Mouse (Mus musculus) cerebellum, adult 9-11 months (tissue): ENCODE measurements around the gene Ptk6.

Source experiments
- DNase-seq: peaks from one replicate; pipeline ENCODE4 v3.0.0; 2022

Ptk6 gene

DNA sequence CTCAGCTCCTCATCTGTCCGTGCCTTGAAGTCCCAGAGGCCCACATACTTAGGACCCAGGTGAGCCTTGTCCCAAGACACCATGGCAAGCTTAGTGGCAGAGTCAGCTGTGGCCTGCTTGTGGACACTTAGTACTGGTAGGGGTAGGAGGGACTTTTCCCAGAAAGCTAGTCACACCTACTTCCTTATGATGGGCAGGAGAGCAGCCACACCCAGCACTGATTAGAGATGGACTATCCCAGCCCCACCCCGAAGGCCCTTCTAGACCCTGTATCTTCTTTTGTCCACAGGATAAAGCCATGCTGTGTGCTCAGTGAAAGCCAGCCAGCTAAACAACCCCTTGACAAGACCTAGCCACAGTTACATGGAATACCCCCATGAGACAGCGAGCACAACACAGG lies at the start of gene Ptk6:
TSS of gene Ptk6 (minus strand) at position 368 of the 400 bp plus-strand sequence.
- no peak for DNase-seq

DNA sequence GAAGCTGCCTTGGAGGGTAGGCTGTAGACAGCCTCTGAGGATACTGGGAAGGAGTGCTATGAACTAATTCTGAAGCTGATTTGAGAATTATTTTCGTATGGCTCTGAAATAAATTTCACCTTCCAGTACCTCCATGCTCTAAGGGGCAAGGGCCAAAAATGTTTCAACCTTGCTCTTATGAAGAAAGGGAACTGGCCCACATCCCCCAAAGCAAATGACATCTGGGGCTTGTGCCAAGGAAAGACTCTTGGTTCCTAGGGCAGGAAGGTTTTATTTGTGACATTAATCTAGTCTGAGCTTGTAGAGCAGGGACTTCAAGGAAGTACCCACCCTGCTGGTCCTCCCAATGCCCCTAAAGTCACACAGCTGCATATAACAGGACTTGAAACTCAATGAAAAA lies 49.3 kb upstream of the Ptk6 start:
- DNase-seq = no peak

DNA sequence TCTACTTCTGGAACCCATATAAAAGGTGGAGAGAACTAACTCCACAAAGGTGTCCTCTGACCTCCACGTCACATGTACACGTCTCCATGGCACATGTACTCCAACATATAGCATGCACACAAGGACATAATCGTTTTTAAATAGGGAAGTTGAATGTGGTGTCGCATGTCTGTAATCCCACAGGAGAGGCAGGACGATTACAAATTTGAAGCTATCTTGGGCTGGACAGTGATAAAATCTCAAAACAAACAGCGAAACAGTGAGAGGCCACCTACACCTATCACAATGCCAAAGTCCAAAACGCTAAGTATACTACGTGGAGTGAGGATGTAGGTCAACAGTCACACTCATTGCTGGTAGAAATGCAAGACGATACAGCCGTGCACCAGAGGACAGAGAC lies 46.6 kb upstream of the Ptk6 start:
- DNase-seq = no peak

DNA sequence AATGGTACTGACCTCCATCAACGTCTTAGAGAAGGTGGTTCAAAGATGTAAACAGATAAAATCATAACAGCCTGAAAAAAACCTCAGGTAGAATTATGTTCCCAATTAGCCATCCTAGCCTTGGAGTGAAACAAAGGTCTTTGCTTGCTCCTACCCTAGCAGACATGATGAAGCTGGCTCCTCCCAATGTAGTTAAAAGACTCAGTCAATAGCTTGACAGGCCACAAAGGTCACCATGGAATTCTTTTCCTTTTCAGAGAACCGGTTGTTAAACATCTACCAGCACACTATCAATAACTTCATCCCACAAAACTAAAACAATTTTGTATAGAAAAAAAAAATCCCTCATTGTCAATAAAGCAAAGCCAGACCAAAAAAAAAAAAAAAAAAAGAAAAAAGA lies 42.4 kb upstream of the Ptk6 start:
- DNase-seq = no peak

DNA sequence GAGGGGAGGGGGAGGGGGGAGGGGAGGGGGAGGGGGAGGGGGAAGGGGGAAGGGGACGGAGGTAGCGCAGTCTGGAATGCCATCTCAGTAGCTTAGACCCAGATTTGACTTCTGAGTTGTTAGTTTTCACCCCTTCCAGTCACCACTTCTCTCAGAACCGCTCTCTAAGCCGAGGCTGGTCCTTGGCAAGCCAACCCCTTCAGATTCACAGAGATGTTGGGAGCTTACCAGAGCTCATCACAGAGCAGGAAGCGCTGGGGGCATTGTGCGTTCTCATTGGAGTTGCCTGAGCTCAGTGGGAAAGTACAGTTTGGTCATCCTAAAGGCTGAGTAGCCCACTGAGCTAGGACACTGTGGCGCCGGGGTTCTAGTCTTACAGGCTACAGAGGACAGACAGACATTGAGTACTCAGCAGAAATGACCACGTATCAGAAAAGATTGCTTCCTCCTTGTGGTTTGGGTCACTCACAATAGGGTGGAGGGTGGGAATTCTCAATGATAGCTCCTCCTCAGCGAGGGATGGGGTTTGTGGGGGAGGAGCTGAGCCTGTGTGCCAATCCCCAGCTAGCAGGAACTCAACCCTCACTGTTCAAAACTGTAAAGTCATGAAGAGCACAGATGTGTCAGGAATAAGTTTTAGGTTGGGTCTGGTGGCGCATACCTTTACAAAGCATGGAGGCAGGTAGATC lies 41.3 kb upstream of the Ptk6 start:
- DNase-seq = no peak

DNA sequence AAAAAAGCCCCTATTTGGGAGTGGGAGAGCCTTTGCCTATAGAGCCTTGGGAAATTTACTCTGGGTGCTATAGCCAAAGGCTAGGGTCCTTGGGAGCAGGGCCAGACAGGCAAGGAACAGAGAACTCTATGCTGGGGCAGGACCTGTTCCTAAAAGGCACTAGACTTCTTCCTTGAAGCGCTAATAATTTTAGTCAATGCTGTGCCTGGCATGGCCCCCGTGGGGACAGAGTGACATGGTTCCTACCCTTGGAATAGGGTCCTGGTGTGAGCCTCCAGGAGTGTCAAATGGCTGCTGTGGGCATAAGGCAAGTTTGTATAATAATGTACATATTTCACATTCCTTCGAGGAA lies 39.7 kb upstream of the Ptk6 start:
- DNase-seq = no peak

DNA sequence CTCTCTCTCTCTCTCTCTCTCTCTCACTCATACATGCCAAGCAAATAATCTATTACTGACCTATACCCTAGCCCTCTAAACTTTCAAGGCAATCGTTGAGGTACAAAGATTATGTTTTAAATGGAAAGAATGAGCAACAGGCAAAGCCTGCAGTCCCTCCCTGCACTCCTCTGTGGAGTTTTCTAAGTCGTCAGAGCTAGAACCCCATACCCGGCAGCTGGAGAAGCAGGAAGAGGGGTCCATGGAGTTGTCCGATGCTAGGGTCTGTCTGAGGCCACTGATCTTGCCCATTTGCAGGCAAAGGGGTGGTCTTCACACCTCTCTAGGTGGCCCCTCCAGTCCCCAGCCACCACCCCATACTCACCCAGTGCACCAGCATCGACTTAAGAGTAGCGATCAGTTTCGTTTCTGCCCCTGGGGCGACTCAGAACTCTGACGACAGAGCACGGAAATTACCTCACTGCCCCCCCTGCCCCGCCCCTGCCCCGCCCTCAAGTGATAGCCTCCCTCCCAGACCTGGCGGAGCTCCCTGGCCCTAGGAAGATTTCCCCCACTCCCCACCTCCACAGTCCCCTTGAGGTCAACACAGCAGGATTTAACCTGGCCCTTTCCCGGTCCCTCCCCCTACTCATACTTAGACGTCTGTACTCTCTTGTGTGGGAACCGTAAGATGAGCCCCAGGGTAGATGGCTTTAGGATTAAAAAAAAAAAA lies 39.2 kb upstream of the Ptk6 start, which contains the start of gene Helz2:
TSS of gene Helz2 (minus strand) at position 426 of the 712 bp plus-strand sequence.
- DNase-seq = no peak

DNA sequence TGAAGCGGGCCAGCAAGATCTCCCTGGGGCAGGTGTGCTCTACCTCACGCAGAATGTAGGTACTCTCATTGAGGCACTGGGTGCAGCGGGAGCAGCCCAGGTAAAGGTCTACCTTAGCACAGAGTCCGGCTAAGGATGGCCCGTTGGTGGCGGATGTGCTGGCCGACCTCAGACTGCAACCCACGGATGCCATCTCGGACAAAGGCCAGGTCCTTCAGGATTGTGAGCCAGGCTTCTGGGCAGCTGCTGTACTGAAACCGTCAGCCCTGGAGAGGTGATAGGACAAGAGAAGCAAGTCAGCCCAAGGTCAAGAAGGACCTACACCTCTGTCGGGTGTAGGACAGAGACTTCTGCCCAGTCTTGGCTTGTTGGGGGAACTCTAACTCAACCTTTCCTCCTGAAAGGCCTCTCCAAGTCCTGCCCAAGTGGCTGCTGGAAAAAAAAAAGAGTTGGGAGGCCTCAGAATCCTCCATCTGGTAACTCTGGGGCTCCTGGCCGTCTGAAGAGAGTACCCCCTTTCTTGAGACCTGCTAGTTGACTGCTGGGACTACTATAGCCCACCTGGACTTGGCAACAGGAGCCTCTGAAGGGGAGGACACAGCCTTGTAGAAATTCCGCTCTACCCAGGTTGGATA lies 38.3 kb upstream of the Ptk6 start:
- DNase-seq = no peak

DNA sequence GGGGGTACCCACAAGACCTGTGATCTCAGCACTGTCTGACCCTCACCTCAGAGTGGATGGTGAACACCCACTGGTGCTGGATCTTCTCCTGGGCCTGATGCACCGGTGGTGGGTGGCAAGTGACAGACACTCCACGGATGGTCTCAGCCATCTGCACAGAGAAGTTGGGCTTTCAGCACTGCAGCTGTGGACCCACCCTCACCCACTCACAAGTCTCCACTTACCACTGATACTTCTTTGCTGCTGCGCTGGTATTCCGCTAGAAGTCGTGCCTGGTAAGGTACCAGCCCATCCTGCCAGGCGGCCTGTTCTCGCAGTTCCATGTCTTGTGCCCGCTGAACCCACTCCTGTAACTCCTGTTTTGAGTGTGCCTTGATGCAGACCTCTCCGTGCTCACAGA lies 36.7 kb upstream of the Ptk6 start:
- DNase-seq = no peak

DNA sequence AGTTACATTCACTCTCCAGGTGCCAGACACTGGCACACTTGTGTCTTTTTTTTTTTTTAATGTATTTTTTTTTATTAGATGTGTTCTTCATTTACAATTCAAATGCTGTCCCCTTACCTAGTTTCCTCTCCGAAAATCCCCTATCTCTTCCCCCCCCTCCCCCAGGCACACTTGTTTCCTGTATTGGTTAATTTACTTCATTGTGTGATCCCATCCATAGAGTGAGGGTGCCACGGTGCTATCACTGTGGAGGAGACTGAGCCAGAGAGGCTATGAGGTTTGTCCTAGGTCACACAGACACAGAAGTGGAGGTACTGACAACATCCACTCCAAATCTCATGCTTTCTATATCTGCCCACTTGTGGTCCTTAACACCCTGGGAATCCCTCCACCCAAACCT lies 36.3 kb upstream of the Ptk6 start:
- DNase-seq = no peak

DNA sequence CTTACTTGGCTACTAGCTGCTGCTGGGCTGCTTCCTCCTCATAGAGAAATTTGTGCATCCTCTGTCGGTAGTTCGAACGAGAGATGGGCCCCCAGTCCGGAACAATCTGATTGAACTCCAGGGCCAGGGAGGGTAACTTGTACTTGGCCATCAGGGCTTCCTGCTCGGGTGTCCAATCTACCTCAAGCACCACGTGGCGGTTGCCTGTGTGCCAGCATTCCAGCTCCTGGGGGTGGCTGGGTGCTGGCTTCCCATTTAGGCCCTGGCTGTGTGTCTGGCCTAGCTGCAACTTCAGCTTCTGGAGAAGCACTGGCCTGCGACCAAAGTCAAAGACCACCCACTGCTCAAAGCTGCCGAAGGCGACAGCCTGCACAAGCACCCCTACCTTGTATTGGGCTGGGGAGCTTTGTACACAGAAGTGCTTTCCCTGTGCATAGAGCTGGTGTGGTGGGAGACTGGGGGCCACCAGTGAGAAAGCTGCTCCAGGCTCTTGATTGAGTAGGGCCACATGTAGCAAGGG lies 35.6 kb upstream of the Ptk6 start:
- DNase-seq = no peak

DNA sequence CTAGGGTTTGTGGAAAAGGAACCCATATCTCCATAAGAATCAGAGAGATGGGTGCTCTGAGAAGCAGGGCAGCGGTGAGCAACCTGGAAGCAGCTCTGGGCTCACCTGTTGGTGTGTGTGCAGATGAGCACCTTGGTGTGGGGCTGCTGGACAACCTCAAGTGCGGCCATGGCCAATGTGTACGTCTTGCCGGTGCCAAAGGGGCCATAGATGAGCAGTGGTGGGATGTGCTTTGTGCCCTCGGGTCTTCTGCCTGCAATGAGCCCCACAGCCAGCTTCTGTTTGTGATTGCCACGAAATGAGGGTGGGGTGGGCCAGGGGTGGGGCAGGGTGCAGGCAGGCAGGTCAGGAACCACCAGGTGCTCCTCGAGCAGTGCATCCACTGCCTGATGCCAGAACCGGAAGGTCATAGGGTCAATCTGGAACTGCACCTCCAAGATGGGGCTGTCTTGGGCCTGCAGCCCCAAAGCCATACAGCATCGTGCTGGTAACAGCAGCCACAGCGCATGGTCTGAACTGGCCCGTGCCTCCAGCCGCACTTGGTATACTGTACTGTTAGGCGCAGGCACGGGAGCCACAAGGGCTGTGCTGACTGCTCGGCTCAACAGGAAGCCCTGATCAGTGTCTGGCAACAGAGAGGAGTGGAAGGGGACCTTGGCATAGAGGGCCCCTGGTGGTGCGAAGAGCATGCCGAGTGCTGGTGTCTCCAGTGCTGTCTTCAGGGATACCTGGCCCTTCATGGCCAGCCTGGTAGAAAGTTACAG lies 34.8 kb upstream of the Ptk6 start:
- no peak for DNase-seq

DNA sequence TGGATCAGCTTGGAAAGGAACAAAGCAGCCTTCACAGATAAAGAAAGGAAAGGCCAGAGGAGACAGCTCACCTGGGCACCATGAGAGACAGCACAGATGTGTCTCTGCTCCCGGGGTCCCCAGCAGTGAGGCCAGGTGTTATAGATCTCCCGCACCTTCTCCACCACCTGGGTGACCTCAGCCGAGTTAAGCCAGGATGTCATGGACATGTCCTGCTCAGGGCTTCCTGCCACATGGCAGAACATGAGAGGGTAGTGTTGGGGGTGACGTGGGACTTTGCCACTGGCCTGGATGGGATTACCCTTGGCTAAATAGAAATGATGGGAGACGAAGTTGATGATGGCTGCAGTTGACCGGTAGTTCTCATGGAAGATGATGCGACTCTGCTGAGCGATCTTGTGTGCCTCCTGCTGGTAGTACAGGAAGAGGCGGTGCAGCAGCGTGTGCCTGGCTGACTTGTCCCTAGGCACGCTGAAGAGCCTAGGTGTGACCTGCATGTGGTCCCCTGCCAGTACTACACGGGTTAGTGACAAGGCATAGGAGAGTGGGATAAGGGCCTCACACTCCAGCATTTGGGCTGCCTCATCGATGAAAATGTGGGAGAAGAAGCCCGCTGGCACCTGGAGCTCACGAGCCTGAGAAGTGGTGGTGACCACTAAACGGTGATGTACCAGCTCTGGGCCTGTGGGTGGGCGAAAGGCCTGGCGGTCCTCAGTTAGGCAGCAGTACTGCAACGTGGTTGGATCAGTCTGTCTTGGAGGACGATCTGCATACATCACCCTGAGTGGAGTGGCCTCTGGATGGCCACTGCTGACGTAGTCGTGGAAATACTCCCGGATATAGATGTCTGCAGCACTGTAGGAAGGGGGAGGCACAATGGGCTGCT lies 33.3 kb upstream of the Ptk6 start:
- no peak for DNase-seq

DNA sequence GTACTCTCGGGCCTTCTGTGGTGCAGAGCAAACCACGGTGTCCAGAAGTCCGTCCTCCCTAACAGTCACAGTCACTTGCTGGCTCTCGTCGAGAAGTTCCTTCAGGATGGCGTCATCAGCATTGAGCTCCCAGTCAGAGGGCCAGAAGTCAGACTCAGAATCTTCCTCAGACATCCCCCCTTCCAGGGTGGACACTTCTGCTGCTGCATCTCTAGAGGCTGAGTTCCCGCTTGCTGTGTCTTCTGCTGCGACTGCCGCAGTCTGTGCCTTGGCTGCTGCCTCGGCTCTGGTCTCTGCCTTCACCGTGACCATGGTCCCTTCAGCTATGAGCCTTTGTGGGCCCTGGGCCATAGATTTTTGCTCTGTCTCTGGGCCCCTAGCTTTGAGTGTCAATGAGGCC lies 32.1 kb upstream of the Ptk6 start:
- DNase-seq = no peak

DNA sequence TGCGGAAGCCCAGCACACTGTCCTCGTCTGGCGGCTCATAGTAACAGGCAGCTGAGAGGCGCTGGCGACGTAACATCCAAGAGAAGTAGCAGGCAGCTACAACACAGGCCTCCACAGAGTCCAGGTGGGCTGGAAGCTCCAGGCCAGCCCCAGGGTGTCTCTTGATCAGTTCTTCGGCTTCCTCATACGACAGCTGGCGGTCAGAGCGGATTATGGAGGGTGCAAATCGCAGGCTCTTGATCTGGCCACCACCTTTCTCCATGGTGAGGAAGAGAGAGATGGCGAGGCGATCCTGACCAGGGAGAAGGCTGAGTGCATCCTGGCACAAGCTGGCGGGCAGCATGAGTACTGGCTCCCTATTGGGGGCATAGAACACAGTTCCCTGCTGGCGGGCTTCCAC lies 30.9 kb upstream of the Ptk6 start:
- DNase-seq = no peak

DNA sequence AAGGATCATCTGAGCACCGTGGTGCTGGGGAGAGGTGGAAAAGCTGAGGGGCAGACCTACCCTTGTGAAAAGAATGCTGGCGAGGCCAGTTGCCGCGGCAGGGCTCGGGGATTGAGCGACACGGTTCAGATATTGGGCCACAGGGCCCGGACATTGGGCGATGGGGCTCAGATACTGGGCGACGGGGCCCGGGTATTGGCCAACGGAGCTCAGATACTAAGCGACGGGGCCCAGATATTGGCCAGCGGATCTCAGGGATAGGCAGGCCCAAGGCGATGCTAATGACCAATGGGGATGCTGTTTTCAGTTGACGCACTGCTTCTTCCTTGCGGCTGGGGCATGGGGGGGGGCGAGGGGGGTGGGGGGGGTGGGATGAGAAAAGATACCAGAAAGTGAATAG lies 28.6 kb upstream of the Ptk6 start:
- DNase-seq = peak; percentile 77

DNA sequence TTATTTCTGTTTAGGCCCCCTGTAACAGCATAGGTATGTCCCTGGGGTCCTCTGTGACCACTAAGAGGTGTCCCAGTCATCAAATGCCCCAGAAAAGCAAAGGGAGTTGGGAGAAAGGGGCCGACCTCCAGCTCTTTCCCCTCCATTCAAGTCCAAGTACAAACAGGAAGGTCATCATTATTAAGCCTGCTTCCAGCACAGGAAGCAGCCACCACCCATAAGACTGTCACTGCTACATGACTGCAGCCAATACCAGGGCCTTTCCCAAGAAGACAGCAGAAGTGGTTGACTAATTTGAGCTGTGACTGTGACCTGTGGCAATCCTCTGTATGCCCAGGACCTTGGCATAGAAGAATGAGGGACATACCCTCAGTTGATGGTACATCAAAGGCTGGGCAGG lies 25.7 kb upstream of the Ptk6 start:
- no peak for DNase-seq

DNA sequence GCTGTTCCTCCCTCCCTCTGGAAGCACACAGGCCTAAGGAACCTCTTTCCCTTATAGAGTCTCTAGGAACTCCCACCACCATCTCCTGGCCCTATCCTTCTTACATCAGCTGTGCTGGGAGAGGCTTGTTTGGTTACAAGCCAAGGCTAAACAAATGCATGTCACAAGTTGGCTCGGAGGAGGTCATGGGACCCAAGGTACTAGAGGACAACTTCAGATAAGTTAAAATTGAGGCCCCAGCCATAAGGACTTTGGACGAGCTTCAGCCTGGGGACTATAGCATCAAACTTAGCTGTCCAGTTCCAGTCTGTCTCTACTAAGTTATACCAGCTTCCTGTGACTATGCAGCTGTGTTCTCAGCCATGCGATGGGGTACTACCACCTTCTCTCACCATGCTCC lies 24.5 kb upstream of the Ptk6 start:
- DNase-seq = no peak

DNA sequence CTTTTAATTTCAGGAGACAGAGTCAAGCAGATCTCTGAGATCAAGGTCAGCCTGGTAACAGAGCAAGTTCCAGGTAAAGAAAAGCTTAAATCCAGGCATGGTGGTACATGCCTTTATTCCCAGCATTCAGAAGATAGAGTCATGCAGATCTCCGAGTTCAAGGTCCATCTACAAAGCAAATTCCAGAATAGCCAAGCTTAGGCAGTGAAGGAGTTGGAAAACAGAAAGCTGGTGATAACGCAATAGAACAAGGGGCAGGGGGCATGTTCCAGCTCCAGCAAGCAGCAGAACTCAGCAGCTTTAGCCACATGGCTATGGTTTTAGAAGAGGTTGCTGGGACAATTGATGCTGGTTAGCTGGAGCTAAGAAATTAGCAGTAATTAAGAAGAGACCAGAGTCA lies 22.4 kb upstream of the Ptk6 start:
- DNase-seq = no peak

DNA sequence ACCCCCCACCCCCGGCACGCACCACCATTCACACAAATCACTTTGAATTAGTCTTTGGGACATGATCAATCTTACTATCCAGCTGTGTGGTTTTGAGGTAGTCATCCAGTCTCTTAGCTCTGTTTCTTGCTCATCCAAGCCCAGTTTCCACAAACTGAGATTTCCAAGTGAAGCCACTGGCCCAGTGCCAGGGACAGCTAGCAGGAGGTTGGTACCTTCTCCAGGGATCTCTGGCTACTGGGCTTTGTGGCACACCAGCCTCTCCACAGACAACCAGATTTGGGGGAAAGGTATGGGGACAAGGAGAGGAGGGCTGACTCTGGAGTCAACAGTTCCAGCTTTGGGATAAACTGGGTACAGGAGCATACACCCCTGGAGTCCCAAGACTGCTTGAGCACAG lies 17.8 kb upstream of the Ptk6 start:
- no peak for DNase-seq

DNA sequence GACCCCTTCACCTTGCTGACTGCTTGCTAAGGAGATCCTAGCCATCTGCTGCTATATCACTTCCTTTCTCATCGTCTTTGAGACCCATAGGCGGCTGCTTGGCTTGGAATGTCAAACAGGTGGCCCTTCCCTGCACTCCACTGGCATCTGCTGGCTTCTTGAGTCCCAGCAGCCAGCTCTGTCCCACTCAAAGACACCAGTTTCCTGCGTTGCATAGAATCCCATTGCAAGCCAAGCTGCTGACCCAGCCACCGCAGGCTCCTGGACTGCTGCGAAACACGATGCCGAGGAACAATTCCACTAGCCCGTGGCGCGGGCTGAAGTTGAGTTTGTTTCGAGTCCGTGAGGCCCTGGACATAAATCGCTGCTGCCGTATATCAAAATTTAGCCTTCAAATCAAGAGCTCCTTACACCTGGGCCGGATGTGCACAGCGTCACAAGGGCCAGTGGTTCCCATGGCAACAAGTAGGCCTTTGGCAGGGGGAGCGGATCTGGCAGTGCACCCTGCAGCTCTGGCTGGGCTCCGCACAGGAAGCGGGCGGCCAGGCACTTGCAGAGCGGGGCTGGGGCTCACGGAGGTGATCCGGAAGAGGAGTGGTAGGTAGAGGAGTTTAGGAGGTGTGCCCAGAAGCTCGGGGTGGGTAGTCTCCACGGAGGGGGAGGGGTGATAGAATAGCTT lies 17.1 kb upstream of the Ptk6 start, which contains the start of gene Fndc11:
TSS of gene Fndc11 (plus strand) at position 476 of the 679 bp plus-strand sequence.
- DNase-seq = peak; percentile 64
